Mouse (Mus musculus) forebrain, embryonic 13.5 days (tissue): ENCODE results near the gene Erbb2. TPM values are rescaled to one million over a fixed set of nuclear protein-coding genes. Genes with fewer than 3 reads are reported as not detected.
A peak's percentile ranks its signal among the peaks of the same experiment; 100 is the strongest.

ENCODE experiments used
- ATAC-seq: fragments of 200-750 bp; cut with Nextera tagmentation; 2 replicates; pipeline ENCODE4 v1.8.0; 2017
- H3K27ac ChIP-seq: fragments of 300-500 bp; sonication (generic); 2 replicates; pipeline ENCODE4 v1.5.1; 2015; ENCODE audit warnings: inconsistent platforms, mild to moderate bottlenecking, moderate library complexity
- H3K27me3 ChIP-seq: fragments of 300-500 bp; sonication (generic); 2 replicates; pipeline ENCODE4 v1.6.1; 2015; ENCODE audit warnings: mild to moderate bottlenecking, inconsistent platforms
- H3K36me3 ChIP-seq: fragments of 300-500 bp; sonication (generic); 2 replicates; pipeline ENCODE4 v1.6.1; 2015; ENCODE audit warnings: mild to moderate bottlenecking, inconsistent platforms; ENCODE audit not compliant: poor library complexity, severe bottlenecking
- H3K4me1 ChIP-seq: fragments of 300-500 bp; sonication (generic); 2 replicates; pipeline ENCODE4 v1.6.1; 2015; ENCODE audit warnings: inconsistent platforms
- H3K4me2 ChIP-seq: fragments of 300-500 bp; sonication (generic); 2 replicates; pipeline ENCODE4 v1.6.1; 2015; ENCODE audit warnings: inconsistent platforms, mild to moderate bottlenecking, moderate library complexity
- H3K4me3 ChIP-seq: fragments of 300-500 bp; sonication (generic); 2 replicates; pipeline ENCODE4 v1.5.1; 2015; ENCODE audit warnings: mild to moderate bottlenecking, inconsistent platforms
- H3K9ac ChIP-seq: fragments of 300-500 bp; sonication (generic); 2 replicates; pipeline ENCODE4 v1.6.1; 2015; ENCODE audit warnings: mild to moderate bottlenecking, inconsistent platforms
- H3K9me3 ChIP-seq: fragments of 300-500 bp; sonication (generic); replicated peaks from 2 replicates; pipeline ENCODE4 v1.6.1; 2016; ENCODE audit warnings: inconsistent platforms
- whole genome bisulfite sequencing: fragments of 180-500 bp; shearing (Covaris S2); methylation state at CpG from one replicate; pipeline ENCODE4 v1.1.7; 2015; 5-methylcytosine and 5-hydroxymethylcytosine counted together
- polyA plus RNA-seq: library from polyadenylated mRNA; unstranded; fragments of >200 nt; fragmentation: Nextera tagmentation; extraction: Ambion mirVana; gene quantifications from 2 replicates; pipeline ENCODE4 v1.2.1, GENCODE M21; 2015

Erbb2 gene
- polyA plus RNA-seq, 1 experiment from 2014 or later: 6.7 TPM

DNA sequence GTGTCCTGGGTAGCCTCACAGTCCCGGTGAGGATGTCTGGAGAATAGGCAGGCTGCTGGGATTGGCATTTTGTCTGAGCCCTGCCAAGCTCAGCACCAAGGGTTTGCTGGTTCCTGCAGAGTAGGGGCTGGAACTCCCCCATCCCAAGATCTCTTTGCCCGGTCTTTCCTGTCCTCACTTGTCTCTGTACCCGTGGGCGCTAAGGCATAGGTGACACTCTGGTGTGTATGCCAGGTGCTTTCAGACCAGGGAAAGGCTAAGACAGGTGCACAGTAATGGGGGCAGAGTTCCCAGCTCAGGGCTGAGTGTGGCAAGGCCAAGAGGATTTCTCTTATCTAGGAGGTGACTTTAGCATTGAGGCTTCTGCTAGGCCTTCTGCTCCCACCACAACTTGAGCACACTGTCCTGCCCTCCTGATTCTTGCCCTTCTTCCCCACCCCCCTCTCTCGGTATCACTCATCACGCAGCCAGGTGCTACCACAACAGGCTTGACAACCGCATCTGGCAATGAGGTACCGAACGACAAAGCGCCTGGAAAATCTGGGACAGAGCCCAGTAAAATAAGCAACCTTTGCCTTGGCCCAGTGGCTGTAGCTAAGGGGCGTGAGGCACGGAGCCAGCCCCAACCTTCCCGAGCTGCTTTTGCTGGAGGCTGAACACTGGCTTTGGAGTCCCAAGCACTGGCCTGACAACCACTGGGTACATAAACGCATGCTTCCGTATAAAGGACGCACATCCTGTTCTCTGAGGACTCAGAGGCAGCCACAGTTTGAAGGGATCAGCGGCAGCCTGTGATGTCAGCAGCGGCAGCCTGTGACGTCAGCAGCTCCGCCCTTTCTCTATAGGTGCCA, 37.9 kb downstream of the Erbb2 start:
- no peaks in the 10 kb centered on the region for H3K9me3 ChIP-seq
- peaks cover 50% of the 10 kb centered on the region for H3K27me3 ChIP-seq
- no peak overlapping the region for H3K9ac ChIP-seq
- H3K36me3 ChIP-seq: no peaks in the 10 kb centered on the region
- H3K4me2 ChIP-seq: no peak overlapping the region
- WGBS: 85% methylated on average over 20 of the region's 20 CpGs
- H3K4me1 ChIP-seq: peaks cover 11% of the 10 kb centered on the region
- H3K27ac ChIP-seq: no peak overlapping the region
- no peak for ATAC-seq
- no peak overlapping the region for H3K4me3 ChIP-seq

DNA sequence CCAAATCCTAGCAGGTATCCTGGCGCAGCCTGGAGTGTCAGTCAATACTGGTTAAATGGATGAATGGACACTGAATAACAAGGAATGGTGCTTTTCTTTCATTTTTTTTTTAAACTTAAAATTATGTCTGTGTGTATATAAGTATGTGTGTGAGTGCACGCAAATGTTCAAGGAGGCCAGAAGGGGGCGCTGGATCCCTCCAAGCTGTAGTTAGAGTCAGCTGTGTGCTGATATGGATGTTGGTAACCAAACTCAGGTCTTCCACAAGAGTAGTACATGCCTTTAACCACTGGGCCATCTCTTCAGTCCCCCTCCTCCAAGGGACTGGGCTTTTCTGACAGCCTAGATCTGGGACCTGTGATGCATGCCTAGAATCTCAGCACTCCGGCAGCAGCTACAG, 43.2 kb downstream of the Erbb2 start:
- H3K27me3 ChIP-seq: peaks cover 31% of the 10 kb centered on the region
- 84% methylated on average over 4 of the region's 4 CpGs for WGBS
- no peak for ATAC-seq
- no peaks in the 10 kb centered on the region for H3K9me3 ChIP-seq
- H3K4me1 ChIP-seq: peaks cover 11% of the 10 kb centered on the region
- H3K9ac ChIP-seq: no peak overlapping the region
- H3K36me3 ChIP-seq: no peaks in the 10 kb centered on the region
- no peak overlapping the region for H3K27ac ChIP-seq
- no peak overlapping the region for H3K4me2 ChIP-seq
- no peak overlapping the region for H3K4me3 ChIP-seq

- H3K4me3 ChIP-seq: no peak overlapping the region
- peaks cover 11% of the 10 kb centered on the region for H3K4me1 ChIP-seq
- no peak overlapping the region for H3K9ac ChIP-seq
- H3K9me3 ChIP-seq: no peaks in the 10 kb centered on the region
- no peak overlapping the region for H3K27ac ChIP-seq
- WGBS: 83% methylated on average over 5 of the region's 5 CpGs
- peaks cover 38% of the 10 kb centered on the region for H3K27me3 ChIP-seq
- no peak for ATAC-seq
- no peaks in the 10 kb centered on the region for H3K36me3 ChIP-seq
- no peak overlapping the region for H3K4me2 ChIP-seq
These were observed 44.3 kb downstream of the Erbb2 start for GRCm38 (mm10) chr11:98456545-98456944.

GRCm38 (mm10) chr11:98456945-98457344, 44.7 kb downstream of the Erbb2 start:
- no peak overlapping the region for H3K27ac ChIP-seq
- peak overlapping the region; percentile 65 for H3K4me2 ChIP-seq
- peak overlapping the region; percentile 63 for H3K9ac ChIP-seq
- 31% methylated on average over 9 of the region's 9 CpGs for WGBS
- ATAC-seq: no peak; the same call in none of the 2 replicates
- H3K4me1 ChIP-seq: peaks cover 11% of the 10 kb centered on the region
- peak overlapping the region; percentile 55 for H3K4me3 ChIP-seq
- H3K36me3 ChIP-seq: no peaks in the 10 kb centered on the region
- no peaks in the 10 kb centered on the region for H3K9me3 ChIP-seq
- H3K27me3 ChIP-seq: peaks cover 40% of the 10 kb centered on the region

DNA sequence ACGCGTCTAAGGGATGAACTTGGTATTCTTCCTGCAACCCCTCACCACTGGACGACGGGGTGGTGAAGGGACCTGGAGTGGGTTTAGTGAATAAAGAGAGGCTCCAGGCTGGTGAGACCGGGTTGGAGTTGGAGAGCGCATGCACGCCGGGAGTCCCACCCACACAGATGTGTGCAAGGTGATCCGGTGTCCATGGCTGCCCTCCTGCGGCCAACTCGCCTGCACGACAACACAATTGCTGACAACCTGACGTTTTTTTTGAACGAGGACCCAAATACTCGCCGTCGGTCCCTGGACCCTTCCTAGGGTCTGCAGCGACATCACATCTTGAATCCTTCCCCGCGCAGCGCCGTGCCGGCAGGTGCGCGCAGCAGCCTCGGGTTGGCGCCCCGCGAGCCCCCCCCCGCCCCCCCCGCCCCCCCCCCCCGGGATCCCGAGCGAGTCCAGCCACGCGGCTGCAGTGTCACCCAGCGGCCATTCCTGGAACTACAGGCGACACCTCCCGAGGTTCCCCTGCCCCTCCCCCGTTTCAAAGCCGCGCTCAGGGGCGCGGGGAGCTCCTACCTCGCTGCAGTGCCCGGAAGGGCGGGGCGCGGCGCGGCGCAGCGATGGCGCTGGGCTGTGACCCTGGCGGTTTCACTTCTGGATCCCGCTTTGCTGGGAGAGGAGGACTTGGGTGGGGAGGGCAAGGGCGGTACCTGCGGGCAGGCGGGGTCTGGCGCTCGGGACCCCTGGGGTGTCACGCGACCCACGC, 45.3 kb downstream of the Erbb2 start:
- Histone ChIP-seq H3K9ac (peak overlapping the region; percentile 63), H3K4me2 (peak overlapping the region; percentile 65), H3K9me3 (no peaks in the 10 kb centered on the region), H3K36me3 (no peaks in the 10 kb centered on the region), H3K4me1 (peaks cover 11% of the 10 kb centered on the region), H3K4me3 (peak overlapping the region; percentile 55), H3K27me3 (peaks cover 40% of the 10 kb centered on the region), H3K27ac (no peak overlapping the region)
- ATAC-seq: peak; percentile 82
- under 1% methylated on average over 51 of the region's 64 CpGs for WGBS

DNA sequence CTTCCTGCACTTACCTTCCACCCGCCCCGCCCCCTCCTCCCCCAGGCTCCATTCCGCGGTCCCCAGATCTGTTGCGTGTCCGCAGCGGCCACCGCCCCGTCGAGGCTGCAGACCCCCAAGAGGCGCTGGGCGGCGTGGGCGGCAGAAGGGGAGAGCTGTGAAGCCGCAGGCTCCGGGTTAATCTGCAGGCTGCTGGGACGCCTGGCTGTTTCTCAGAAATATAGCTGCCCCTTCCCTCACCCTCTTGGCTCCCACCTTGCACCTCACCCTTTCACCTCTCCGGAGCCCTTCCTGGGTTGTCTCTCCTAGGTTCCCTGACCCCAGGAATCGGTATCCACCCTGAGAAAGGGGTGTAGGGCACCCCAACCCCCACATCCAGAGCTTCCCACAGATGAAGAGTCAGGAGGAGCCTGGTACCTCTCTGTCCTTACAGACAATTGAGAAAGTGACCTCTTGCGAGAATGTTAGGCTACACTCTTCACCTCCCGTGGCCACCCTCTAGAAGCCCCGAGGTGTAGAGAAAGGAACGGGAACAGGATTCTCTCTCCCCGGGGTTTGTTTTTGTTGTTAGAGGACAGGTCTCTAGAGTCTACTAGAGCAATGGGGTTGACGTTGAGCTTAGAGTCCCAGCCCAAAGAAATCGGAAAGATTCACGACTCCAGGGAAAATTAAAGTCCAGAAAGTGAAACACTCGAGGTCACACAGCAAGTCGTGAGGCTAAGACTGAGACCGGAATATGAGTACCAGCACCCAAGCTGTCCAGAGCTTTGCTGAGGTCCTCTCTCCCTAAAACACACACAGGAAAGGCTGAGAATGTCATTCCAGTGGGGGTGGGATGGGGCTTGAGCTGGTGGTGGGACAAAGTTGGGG, 46.1 kb downstream of the Erbb2 start:
- Histone ChIP-seq H3K27me3 (peaks cover 40% of the 10 kb centered on the region), H3K36me3 (no peaks in the 10 kb centered on the region), H3K9me3 (no peaks in the 10 kb centered on the region), H3K9ac (peak overlapping the region; percentile 63), H3K4me3 (peak overlapping the region; percentile 55), H3K4me2 (peak overlapping the region; percentile 65), H3K27ac (no peak overlapping the region), H3K4me1 (peaks cover 11% of the 10 kb centered on the region)
- 6% methylated on average over 21 of the region's 30 CpGs for WGBS
- ATAC-seq: peak; percentile 33

- H3K9me3 ChIP-seq: no peaks in the 10 kb centered on the region
- H3K4me3 ChIP-seq: no peak overlapping the region
- no peak for ATAC-seq
- peaks cover 45% of the 10 kb centered on the region for H3K27me3 ChIP-seq
- no peak overlapping the region for H3K9ac ChIP-seq
- no peak overlapping the region for H3K4me2 ChIP-seq
- H3K36me3 ChIP-seq: no peaks in the 10 kb centered on the region
- no peak overlapping the region for H3K27ac ChIP-seq
- WGBS: 28% methylated on average over 11 of the region's 11 CpGs
- H3K4me1 ChIP-seq: peaks cover 11% of the 10 kb centered on the region
These were observed 46.9 kb downstream of the Erbb2 start for GRCm38 (mm10) chr11:98459071-98459741.

DNA sequence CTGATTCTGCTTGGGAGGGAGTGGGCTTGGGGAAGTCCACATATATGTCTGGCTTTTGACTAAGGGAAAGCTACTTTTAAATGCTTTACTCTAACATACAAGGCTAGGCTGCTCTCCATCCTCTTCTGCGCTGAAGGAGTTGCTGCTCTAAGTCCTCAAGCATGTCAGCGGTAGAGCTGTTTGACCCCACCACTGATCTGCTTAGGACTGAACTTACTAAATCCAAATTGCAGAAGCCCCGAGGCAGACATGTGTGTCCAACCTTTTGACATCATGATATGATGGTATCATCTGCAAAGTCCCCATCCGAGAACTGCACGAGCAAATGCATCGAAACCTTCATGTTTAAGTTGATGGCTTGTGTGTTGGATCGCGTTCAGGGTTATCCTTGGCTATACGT, 47.6 kb downstream of the Erbb2 start:
- WGBS: 84% methylated on average over 9 of the region's 9 CpGs
- Histone ChIP-seq H3K27ac (no peak overlapping the region), H3K4me1 (peaks cover 11% of the 10 kb centered on the region), H3K9ac (no peak overlapping the region), H3K36me3 (no peaks in the 10 kb centered on the region), H3K4me3 (no peak overlapping the region), H3K27me3 (peaks cover 46% of the 10 kb centered on the region), H3K4me2 (no peak overlapping the region), H3K9me3 (no peaks in the 10 kb centered on the region)
- ATAC-seq: no peak

DNA sequence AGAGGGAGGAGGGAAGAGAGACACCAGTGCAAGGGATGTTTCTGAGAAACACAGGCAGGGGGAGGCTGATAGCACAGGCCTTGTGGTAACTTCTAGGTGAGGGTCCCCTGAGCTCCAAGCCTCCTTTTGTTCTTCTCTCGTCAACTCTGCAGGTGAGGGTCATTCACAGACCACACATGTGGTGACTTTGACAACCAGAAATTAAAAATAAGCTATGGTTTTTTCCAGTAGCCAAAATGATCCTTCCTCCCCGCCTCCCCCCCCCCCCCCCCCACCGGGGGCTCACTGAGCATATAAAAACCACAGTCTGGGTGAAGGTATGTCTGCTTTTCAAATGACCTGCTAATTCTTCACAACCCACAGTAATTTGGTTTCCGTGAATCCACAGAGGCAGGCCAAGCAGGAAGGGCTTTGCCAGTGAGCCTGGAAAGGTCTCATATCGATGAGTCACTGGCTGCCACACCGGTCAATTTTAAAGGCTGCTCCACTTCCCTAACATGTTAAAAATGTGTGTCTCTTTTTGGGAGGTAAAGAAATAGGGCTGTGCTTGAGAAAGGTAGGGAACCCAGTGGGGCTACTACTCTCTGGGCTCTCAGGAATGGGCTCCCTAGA, 48.9 kb downstream of the Erbb2 start:
- H3K27me3 ChIP-seq: peaks cover 46% of the 10 kb centered on the region
- no peaks in the 10 kb centered on the region for H3K36me3 ChIP-seq
- ATAC-seq: no peak

DNA sequence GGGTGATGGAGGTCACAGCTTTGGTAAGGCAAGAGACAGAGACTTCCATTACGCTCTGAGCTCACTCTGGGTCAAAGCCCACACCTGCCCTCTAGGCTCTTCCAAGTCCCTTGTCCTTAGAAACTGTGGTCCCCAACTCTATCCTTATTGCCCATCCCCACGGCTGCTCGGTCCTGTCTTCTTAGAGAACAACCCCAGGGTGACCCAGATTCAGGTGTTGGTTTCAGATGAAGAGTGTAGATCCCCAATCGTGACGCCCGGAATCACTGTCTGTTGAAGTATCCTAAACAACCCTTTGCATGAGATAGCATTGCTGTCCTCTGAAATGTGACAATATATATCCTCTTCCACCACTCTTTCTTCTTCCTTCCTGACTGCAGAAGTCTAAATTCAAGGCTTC, 50.0 kb downstream of the Erbb2 start:
- Histone ChIP-seq H3K4me1 (peaks cover 8% of the 10 kb centered on the region), H3K9me3 (no peaks in the 10 kb centered on the region), H3K9ac (no peak overlapping the region), H3K4me2 (no peak overlapping the region), H3K27ac (no peak overlapping the region), H3K4me3 (no peak overlapping the region), H3K27me3 (peaks cover 46% of the 10 kb centered on the region), H3K36me3 (no peaks in the 10 kb centered on the region)
- ATAC-seq: no peak
- WGBS: 95% methylated on average over 6 of the region's 6 CpGs

More for the DNA sequence above, 48.9 kb downstream of the Erbb2 start:
- Histone ChIP-seq H3K27ac (no peak overlapping the region), H3K4me2 (no peak overlapping the region), H3K9me3 (no peaks in the 10 kb centered on the region), H3K4me3 (no peak overlapping the region), H3K9ac (no peak overlapping the region), H3K4me1 (peaks cover 11% of the 10 kb centered on the region)
- 57% methylated on average over 6 of the region's 6 CpGs for WGBS

GRCm38 (mm10) chr11:98463911-98464310, 51.6 kb downstream of the Erbb2 start:
- Histone ChIP-seq H3K4me3 (no peak overlapping the region), H3K4me2 (no peak overlapping the region), H3K27me3 (peaks cover 37% of the 10 kb centered on the region), H3K9me3 (no peaks in the 10 kb centered on the region), H3K9ac (no peak overlapping the region), H3K4me1 (no peaks in the 10 kb centered on the region), H3K36me3 (no peaks in the 10 kb centered on the region), H3K27ac (no peak overlapping the region)
- ATAC-seq: no peak
- 88% methylated on average over 9 of the region's 9 CpGs for WGBS
